Mouse (Mus musculus): ENCODE results near the gene Igll1.

The Igll1 gene

GRCm38 (mm10) chr16:16854836-16855235 is 8.9 kb downstream of the Igll1 start:
- DNase-seq (ENCODE audit: low spot score), result no peak

GRCm38 (mm10) chr16:16852411-16852810 is 11.4 kb downstream of the Igll1 start:
- DNase-seq (ENCODE audit: low spot score), result no peak

GRCm38 (mm10) chr16:16849196-16849595 is 14.6 kb downstream of the Igll1 start:
- DNase-seq (ENCODE audit: low spot score), result no peak

GRCm38 (mm10) chr16:16829671-16830070 is 34.1 kb downstream of the Igll1 start:
- no peak for DNase-seq (ENCODE audit: low spot score)

GRCm38 (mm10) chr16:16828757-16829615 is 34.8 kb downstream of the Igll1 start, which contains the start of gene Spag6l:
Gene Spag6l, minus strand, starts transcription at chr16:16829456.
- peak; percentile 17 for DNase-seq (ENCODE audit: low spot score)

- no peak for DNase-seq (ENCODE audit: low spot score)
Observed at GRCm38 (mm10) chr16:16826223-16826622, 37.6 kb downstream of the Igll1 start.

- DNase-seq (ENCODE audit: low spot score), result no peak
Observed at GRCm38 (mm10) chr16:16825476-16825875, 38.3 kb downstream of the Igll1 start.
